Mouse (Mus musculus): ENCODE measurements around the gene B4galt7.

GRCm38 (mm10) chr13:55595375-55595774 lies 4.3 kb upstream of the B4galt7 start:
- no peak for TF ChIP-seq CTCF (conservative IDR thresholded peaks at IDR 0.05; ENCODE audit: insufficient read depth, insufficient read length, low read depth, low read length)
- TF ChIP-seq POLR2A (IDR thresholded peaks at IDR 0.05; ENCODE audit: low read depth, low read length) = no peak

Measured in kidney, adult 2 months (tissue).